14 mouse cellular contexts compared by ENCODE assay signal in the genomic region with DNA sequence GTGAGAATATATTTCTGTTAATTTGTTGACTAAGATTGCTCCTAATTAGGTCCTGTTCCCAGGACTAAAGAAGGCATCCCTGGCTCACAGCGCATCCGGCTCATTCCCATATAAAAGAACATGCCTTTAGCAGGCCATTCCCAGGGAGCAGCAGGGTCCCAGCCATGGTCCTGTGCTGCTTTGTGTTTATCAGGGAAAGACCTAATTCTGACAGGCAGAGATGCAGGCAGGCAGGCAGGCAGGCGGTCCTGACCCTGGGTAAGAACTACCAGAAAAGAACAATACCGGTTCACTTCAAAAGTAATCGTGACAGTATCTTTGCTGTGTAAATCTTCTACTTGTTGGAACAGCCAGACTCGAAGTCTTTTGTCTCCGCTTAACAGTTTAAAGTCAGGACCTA.
A peak's percentile ranks its signal among the peaks of the same experiment; 100 is the strongest.
DNase-seq lines count a peak whose midpoint lies in the region; ATAC-seq and TF ChIP-seq lines count a peak whose summit lies in the region.
"Had no signal": no experiment of that assay in that cellular context is flagged by ENCODE, and none has a peak within 500 bp of the region (broad histone marks: within the 10 kb centered on the region; RNA-seq: fewer than 3 reads in every experiment).

No protein-coding gene starts in this region.

- intact Hi-C loops in left cerebral cortex, adult 2 months (cut with DNase I), result no loop called here

- no peak for TF ChIP-seq CTCF in ES-Bruce4 (IDR thresholded peaks at IDR 0.05; ENCODE audit: low read depth, low read length)
- no peak for TF ChIP-seq CTCF in brain, embryonic 14.5 days (IDR thresholded peaks at IDR 0.05; ENCODE audit: borderline replicate concordance, extremely low read depth, insufficient read depth, insufficient read length)
- no peak for TF ChIP-seq CTCF in left cerebral cortex, adult 2 months (IDR thresholded peaks at IDR 0.05)

- H3K4me3 ChIP-seq in ES-Bruce4 (ENCODE audit: low read depth, low read length), result no peak overlapping the region
- H3K4me3 ChIP-seq in midbrain, embryonic 12.5 days, result no peak overlapping the region
- no peak overlapping the region for H3K4me3 ChIP-seq in left cerebral cortex, adult 2 months
- H3K4me3 ChIP-seq: erythroblast, embryonic 14.5 days had no signal

- peak; percentile 25 for DNase-seq in heart, adult 11 months
- no peak for DNase-seq in heart, adult 18-20 months
- peak; percentile 65 for DNase-seq in brain, embryonic 14.5 days (ENCODE audit: low read depth)
- DNase-seq in left cerebral cortex, adult 2 months (ENCODE audit: extremely low spot score in 1 of 2, low spot score in 2 of 2), result no peak
- no peak for DNase-seq in thymus, postnatal 10 days (ENCODE audit: low spot score in 2 of 2)
- no peak for DNase-seq in layer of hippocampus, postnatal 36 days
- DNase-seq: adrenal gland, postnatal 10 days; cerebellum, adult 9-10 months; heart, postnatal 10 days; kidney, adult 9 months; thymus, adult 18-20 months had no signal

- TF ChIP-seq POLR2A in ES-Bruce4 (IDR thresholded peaks at IDR 0.05; ENCODE audit: insufficient read depth, low read length), result no peak
- no peak for TF ChIP-seq POLR2A in brain, embryonic 14.5 days (IDR thresholded peaks at IDR 0.05; ENCODE audit: borderline replicate concordance, extremely low read depth, insufficient read depth, insufficient read length, poor library complexity, severe bottlenecking)

- peak overlapping the region; percentile 89 for H3K27ac ChIP-seq in ES-Bruce4 (ENCODE audit: insufficient read depth, low read length)
- H3K27ac ChIP-seq in midbrain, embryonic 12.5 days (replicated peaks), result peak overlapping the region; percentile 73
- no peak overlapping the region for H3K27ac ChIP-seq in left cerebral cortex, adult 2 months

- no peaks in the 10 kb centered on the region for H3K27me3 ChIP-seq in ES-Bruce4 (ENCODE audit: control insufficient read depth, insufficient read depth, low read length, poor library complexity, severe bottlenecking)
- H3K27me3 ChIP-seq in midbrain, embryonic 12.5 days, result no peaks in the 10 kb centered on the region; the same call in 1 of the 2 replicates

- peak overlapping the region; percentile 45; the same call in 1 of the 2 replicates for H3K9ac ChIP-seq in ES-Bruce4 (ENCODE audit: low read depth, poor library complexity, severe bottlenecking)
- no peak overlapping the region for H3K9ac ChIP-seq in midbrain, embryonic 12.5 days (replicated peaks)

- H3K9me3 ChIP-seq in ES-Bruce4 (replicated peaks; ENCODE audit: control insufficient read depth, insufficient read depth, low read length, poor library complexity, severe bottlenecking), result no peaks in the 10 kb centered on the region
- H3K9me3 ChIP-seq in midbrain, embryonic 12.5 days, result 0 out of 2 replicates have a peak, but pooled peaks cover 7% of the 10 kb centered on the region

- ATAC-seq in midbrain, embryonic 12.5 days (ENCODE audit: low FRiP score, low read depth), result peak; percentile 49; the same call in 1 of the 2 replicates

- TF ChIP-seq EP300 in ES-Bruce4 (IDR thresholded peaks at IDR 0.05; ENCODE audit: insufficient read depth, low read depth, low read length), result peak; percentile 52; the same call in 1 of the 2 replicates

- H3K4me2 ChIP-seq in midbrain, embryonic 12.5 days (replicated peaks), result no peak overlapping the region

- H3K4me1 ChIP-seq in ES-Bruce4 (ENCODE audit: control insufficient read depth, insufficient read depth, low read length), result peaks cover 5% of the 10 kb centered on the region
- peaks cover 25% of the 10 kb centered on the region for H3K4me1 ChIP-seq in midbrain, embryonic 12.5 days

- H3K36me3 ChIP-seq in ES-Bruce4 (ENCODE audit: control insufficient read depth, insufficient read depth, low read length, poor library complexity, severe bottlenecking), result no peaks in the 10 kb centered on the region
- H3K36me3 ChIP-seq in midbrain, embryonic 12.5 days, result no peaks in the 10 kb centered on the region

- WGBS in midbrain, embryonic 12.5 days, result 14% methylated on average over 7 of the region's 7 CpGs

Comparison
In these comparisons a context has a peak if more than half of its experiments do, and no peak if none do; other contexts are left out.
1. DNase-seq: peak in heart, adult 11 months (single experiment) and brain, embryonic 14.5 days (single experiment); none in heart, adult 18-20 months (0 of 2), left cerebral cortex, adult 2 months (0 of 2), thymus, postnatal 10 days (0 of 2) and layer of hippocampus, postnatal 36 days (0 of 2).